13 mouse cellular contexts compared by ENCODE assay signal in genomic region chr8:108780766-108781165, GRCm38 (mm10).
"Had no signal": no experiment of that assay in that cellular context is flagged by ENCODE, and none has a peak within 500 bp of the region (broad histone marks: within the 10 kb centered on the region; RNA-seq: fewer than 3 reads in every experiment).

No protein-coding gene starts in this region.

- H3K27me3 ChIP-seq: liver, embryonic 13.5 days; lung, embryonic 15.5 days; midbrain, embryonic 15.5 days had no signal

- H3K4me3 ChIP-seq: liver, embryonic 13.5 days; lung, embryonic 15.5 days; midbrain, embryonic 15.5 days; neural tube, embryonic 13.5 days had no signal

- H3K9me3 ChIP-seq: liver, embryonic 13.5 days; lung, embryonic 15.5 days; megakaryocyte, embryonic 14.5 days; midbrain, embryonic 15.5 days; neural tube, embryonic 13.5 days had no signal

- H3K4me2 ChIP-seq: liver, embryonic 13.5 days; lung, embryonic 15.5 days; midbrain, embryonic 11.5 days; midbrain, embryonic 15.5 days; neural tube, embryonic 13.5 days had no signal

- DNase-seq: kidney, postnatal 4 days; left cerebral cortex, postnatal 4 days; liver, embryonic 13.5 days; lung, postnatal 10 days; thymus, adult 2 months; thymus, postnatal 14 days; thymus, postnatal 4 days had no signal

- H3K36me3 ChIP-seq: liver, embryonic 13.5 days; lung, embryonic 15.5 days; midbrain, embryonic 15.5 days; neural tube, embryonic 13.5 days had no signal

- H3K9ac ChIP-seq: liver, embryonic 13.5 days; lung, embryonic 15.5 days; midbrain, embryonic 15.5 days; neural tube, embryonic 13.5 days had no signal

- H3K27ac ChIP-seq: liver, embryonic 13.5 days; lung, embryonic 15.5 days; midbrain, embryonic 15.5 days; neural tube, embryonic 13.5 days; stomach, postnatal 0 days had no signal

- ATAC-seq: midbrain, embryonic 15.5 days had no signal
